Mouse (Mus musculus) limb, embryonic 10.5 days (tissue): ENCODE results near the gene Rd3. TPM values are rescaled to one million over a fixed set of nuclear protein-coding genes. Genes with fewer than 3 reads are reported as not detected.
A peak's percentile ranks its signal among the peaks of the same experiment; 100 is the strongest.

Experiments used
- DNase-seq: peaks from one replicate; pipeline ENCODE4 v3.0.0-alpha.2; 2017; ENCODE audit warnings: low spot score
- H3K27ac ChIP-seq: fragments of 300-500 bp; sonication (generic); 2 replicates; pipeline ENCODE4 v1.5.1; 2016; ENCODE audit warnings: mild to moderate bottlenecking
- H3K27me3 ChIP-seq: fragments of 300-500 bp; sonication (generic); 2 replicates; pipeline ENCODE4 v1.6.1; 2016; ENCODE audit warnings: low read depth, mild to moderate bottlenecking; ENCODE audit not compliant: poor library complexity, severe bottlenecking
- H3K36me3 ChIP-seq: fragments of 300-500 bp; sonication (generic); 2 replicates; pipeline ENCODE4 v1.6.1; 2016; ENCODE audit warnings: mild to moderate bottlenecking, moderate library complexity
- H3K4me1 ChIP-seq: fragments of 300-500 bp; sonication (generic); 2 replicates; pipeline ENCODE4 v1.6.1; 2016
- H3K4me3 ChIP-seq: fragments of 300-500 bp; sonication (generic); 2 replicates; pipeline ENCODE4 v1.5.1; 2016; ENCODE audit warnings: mild to moderate bottlenecking, moderate library complexity
- H3K9me3 ChIP-seq: fragments of 300-500 bp; sonication (generic); replicated peaks from 2 replicates; pipeline ENCODE4 v1.6.1; 2016; ENCODE audit warnings: mild to moderate bottlenecking
- WGBS: fragments of 180-500 bp; shearing (Covaris S2); methylation state at CpG from one replicate; pipeline ENCODE4 v1.1.7; 2016; 5-methylcytosine and 5-hydroxymethylcytosine counted together
- polyA plus RNA-seq: library from polyadenylated mRNA; unstranded; fragments of >200 nt; fragmentation: Nextera tagmentation; extraction: Ambion mirVana; gene quantifications from 2 replicates; pipeline ENCODE4 v1.2.1, GENCODE M21; 2016

Gene Rd3
- polyA plus RNA-seq, 1 experiment from 2014 or later, result 0.06 TPM

DNA sequence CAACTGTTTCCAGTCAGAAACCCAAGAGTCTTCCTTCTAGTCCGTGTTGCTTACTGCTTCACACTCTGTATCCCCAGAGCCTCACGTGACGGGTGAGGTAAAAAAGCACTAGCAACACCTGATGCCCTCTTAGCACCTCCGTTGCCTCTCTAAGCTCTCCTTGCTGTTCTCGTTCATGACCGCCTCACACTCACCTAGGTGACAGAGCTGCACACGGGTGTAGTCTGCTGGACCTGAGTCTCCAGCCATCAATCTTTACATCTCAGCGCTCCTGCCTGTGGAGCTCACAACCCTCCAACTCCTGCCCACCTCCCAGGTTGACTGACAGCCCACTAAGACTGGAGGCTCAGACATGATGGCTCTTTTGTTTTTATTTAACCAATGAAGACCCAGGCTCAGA lies 29.4 kb upstream of the Rd3 start:
- no peak overlapping the region for H3K27ac ChIP-seq
- H3K4me1 ChIP-seq, result 0 out of 2 replicates have a peak, but pooled peaks cover 4% of the 10 kb centered on the region
- H3K4me3 ChIP-seq, result no peak overlapping the region
- DNase-seq, result no peak
- no peaks in the 10 kb centered on the region for H3K27me3 ChIP-seq
- no peaks in the 10 kb centered on the region for H3K36me3 ChIP-seq
- 85% methylated on average over 8 of the region's 8 CpGs for WGBS
- no peaks in the 10 kb centered on the region for H3K9me3 ChIP-seq

DNA sequence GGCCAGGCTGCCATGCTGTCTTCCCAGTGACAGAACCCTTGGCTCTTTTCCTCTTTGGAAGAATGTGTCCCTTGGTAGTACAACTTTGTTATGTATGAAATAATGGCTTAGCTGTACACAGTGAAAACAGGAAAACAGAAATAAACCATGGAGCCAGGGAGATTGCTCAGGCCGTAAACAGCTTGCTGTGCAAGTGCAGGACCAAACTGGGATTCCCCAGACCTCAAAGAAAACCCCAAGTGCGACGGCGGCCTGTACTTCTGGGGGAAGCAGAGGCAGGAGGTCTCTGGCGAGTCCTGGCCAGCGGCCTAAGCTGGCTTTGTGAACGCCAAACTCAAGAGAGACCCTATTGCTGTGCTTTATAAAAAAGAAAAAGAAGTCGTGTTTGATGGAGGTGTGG lies 28.6 kb upstream of the Rd3 start:
- Histone ChIP-seq H3K4me1 (0 out of 2 replicates have a peak, but pooled peaks cover 4% of the 10 kb centered on the region), H3K4me3 (no peak overlapping the region), H3K9me3 (no peaks in the 10 kb centered on the region), H3K27me3 (no peaks in the 10 kb centered on the region), H3K27ac (no peak overlapping the region), H3K36me3 (no peaks in the 10 kb centered on the region)
- no peak for DNase-seq
- 78% methylated on average over 8 of the region's 8 CpGs for WGBS

GRCm38 (mm10) chr1:191950611-191951010 lies 26.6 kb upstream of the Rd3 start:
- no peaks in the 10 kb centered on the region for H3K27me3 ChIP-seq
- peaks cover 7% of the 10 kb centered on the region; the same call in 1 of the 2 replicates for H3K4me1 ChIP-seq
- H3K27ac ChIP-seq, result no peak overlapping the region
- 73% methylated on average over 2 of the region's 2 CpGs for WGBS
- no peaks in the 10 kb centered on the region for H3K9me3 ChIP-seq
- H3K4me3 ChIP-seq, result no peak overlapping the region
- no peaks in the 10 kb centered on the region for H3K36me3 ChIP-seq
- no peak for DNase-seq

DNA sequence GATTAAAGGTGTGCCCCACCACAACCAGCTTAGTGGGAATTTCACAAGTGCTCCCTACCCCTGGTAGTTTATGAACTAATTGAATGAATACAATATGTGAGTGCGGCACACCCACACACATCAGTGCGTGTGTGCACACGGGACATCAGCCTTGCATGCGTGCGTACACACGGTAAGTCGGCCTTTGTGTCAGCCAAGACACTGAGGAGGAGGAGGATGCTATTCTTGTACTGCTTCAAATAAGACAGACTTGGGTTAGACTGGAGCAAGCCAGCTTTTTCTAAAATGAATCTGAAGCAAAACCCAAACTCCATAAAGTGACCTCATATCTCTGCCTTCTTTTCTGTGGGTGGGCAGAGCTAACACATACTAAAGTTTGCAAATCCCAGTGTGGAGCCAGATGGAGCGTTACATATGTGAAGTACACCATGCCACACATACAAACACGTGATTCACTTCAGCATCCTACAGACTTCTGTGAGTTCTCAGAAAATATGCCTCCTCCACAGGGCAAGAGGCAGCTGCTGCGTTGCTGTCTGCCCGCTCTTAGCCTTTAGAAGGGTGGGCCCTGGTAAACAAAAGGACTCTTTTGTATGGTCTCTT lies 24.3 kb upstream of the Rd3 start:
- H3K36me3 ChIP-seq, result no peaks in the 10 kb centered on the region
- H3K4me3 ChIP-seq, result no peak overlapping the region
- no peaks in the 10 kb centered on the region for H3K9me3 ChIP-seq
- no peak for DNase-seq
- H3K27me3 ChIP-seq, result no peaks in the 10 kb centered on the region
- WGBS, result 93% methylated on average over 11 of the region's 11 CpGs
- peaks cover 10% of the 10 kb centered on the region; the same call in 1 of the 2 replicates for H3K4me1 ChIP-seq
- H3K27ac ChIP-seq, result no peak overlapping the region

GRCm38 (mm10) chr1:191955101-191955500 lies 22.1 kb upstream of the Rd3 start:
- 73% methylated on average over 3 of the region's 3 CpGs for WGBS
- H3K4me1 ChIP-seq, result peaks cover 10% of the 10 kb centered on the region; the same call in 1 of the 2 replicates
- H3K36me3 ChIP-seq, result no peaks in the 10 kb centered on the region
- H3K9me3 ChIP-seq, result no peaks in the 10 kb centered on the region
- H3K27ac ChIP-seq, result peak overlapping the region; percentile 20; the same call in 1 of the 2 replicates
- H3K27me3 ChIP-seq, result no peaks in the 10 kb centered on the region
- no peak overlapping the region for H3K4me3 ChIP-seq
- no peak for DNase-seq

DNA sequence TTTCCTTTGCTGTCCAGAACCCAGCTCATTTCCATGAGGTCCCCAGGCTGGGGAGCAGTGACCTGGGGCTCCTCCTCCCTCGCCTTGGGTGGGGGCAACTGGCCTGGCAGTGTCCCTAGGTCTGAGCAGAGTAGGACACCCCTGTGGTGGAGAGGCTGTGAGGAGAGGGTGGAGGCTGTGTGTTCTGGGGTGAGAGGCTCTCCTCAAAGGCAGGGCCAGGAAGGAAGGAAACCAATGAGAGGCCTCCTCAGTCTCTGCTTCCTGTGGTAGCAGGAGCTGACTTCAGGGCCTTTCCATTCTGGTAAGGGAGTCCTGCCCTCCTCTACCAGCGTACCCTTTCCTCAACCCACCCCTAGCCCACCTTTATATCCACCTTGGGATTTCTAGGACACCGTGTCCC lies 20.9 kb upstream of the Rd3 start:
- Histone ChIP-seq H3K36me3 (no peaks in the 10 kb centered on the region), H3K4me3 (no peak overlapping the region), H3K27ac (peak overlapping the region; percentile 61), H3K4me1 (peaks cover 10% of the 10 kb centered on the region; the same call in 1 of the 2 replicates), H3K9me3 (no peaks in the 10 kb centered on the region), H3K27me3 (no peaks in the 10 kb centered on the region)
- no peak for DNase-seq
- WGBS, result 73% methylated on average over 3 of the region's 3 CpGs

- 93% methylated on average over 2 of the region's 2 CpGs for WGBS
Measured at GRCm38 (mm10) chr1:191956871-191957270, 20.3 kb upstream of the Rd3 start.

GRCm38 (mm10) chr1:191957321-191957720 lies 19.8 kb upstream of the Rd3 start:
- Histone ChIP-seq H3K4me1 (peaks cover 10% of the 10 kb centered on the region; the same call in 1 of the 2 replicates), H3K27ac (no peak overlapping the region), H3K27me3 (no peaks in the 10 kb centered on the region), H3K9me3 (no peaks in the 10 kb centered on the region), H3K36me3 (no peaks in the 10 kb centered on the region), H3K4me3 (no peak overlapping the region)
- no peak for DNase-seq
- 95% methylated on average over 2 of the region's 3 CpGs for WGBS

More at GRCm38 (mm10) chr1:191956871-191957270, 20.3 kb upstream of the Rd3 start:
- H3K9me3 ChIP-seq, result no peaks in the 10 kb centered on the region
- no peak overlapping the region for H3K4me3 ChIP-seq
- no peaks in the 10 kb centered on the region for H3K27me3 ChIP-seq
- H3K36me3 ChIP-seq, result no peaks in the 10 kb centered on the region
- H3K27ac ChIP-seq, result peak overlapping the region; percentile 61; the same call in 1 of the 2 replicates
- H3K4me1 ChIP-seq, result peaks cover 10% of the 10 kb centered on the region; the same call in 1 of the 2 replicates
- no peak for DNase-seq

DNA sequence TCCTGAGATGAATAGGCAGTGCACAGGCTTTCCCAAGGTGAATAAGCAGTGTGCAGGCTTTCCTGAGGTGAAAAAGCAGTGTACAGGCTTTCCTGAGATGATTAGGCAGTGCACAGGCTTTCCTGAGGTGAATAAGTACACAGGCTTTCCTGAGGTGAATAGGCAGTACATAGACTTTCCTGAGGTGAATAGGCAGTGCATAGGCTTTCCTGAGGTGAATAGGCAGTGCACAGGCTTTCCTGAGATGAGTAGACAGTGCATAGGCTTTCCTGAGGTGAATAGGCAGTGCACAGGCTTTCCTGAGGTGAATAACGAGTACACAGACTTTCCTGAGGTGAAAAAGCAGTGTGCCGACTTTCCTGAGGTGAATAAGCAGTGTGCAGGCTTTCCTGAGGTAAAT lies 16.2 kb upstream of the Rd3 start:
- Histone ChIP-seq H3K27me3 (no peaks in the 10 kb centered on the region), H3K27ac (no peak overlapping the region), H3K4me3 (no peak overlapping the region), H3K36me3 (no peaks in the 10 kb centered on the region), H3K9me3 (no peaks in the 10 kb centered on the region), H3K4me1 (peaks cover 19% of the 10 kb centered on the region)
- no peak for DNase-seq
- 71% methylated on average over 2 of the region's 2 CpGs for WGBS

GRCm38 (mm10) chr1:191963413-191963812 lies 13.8 kb upstream of the Rd3 start:
- no peak overlapping the region for H3K4me3 ChIP-seq
- no peak for DNase-seq
- H3K4me1 ChIP-seq, result peaks cover 12% of the 10 kb centered on the region
- 81% methylated on average over 3 of the region's 3 CpGs for WGBS
- no peak overlapping the region for H3K27ac ChIP-seq
- no peaks in the 10 kb centered on the region for H3K9me3 ChIP-seq
- no peaks in the 10 kb centered on the region for H3K36me3 ChIP-seq
- H3K27me3 ChIP-seq, result no peaks in the 10 kb centered on the region

DNA sequence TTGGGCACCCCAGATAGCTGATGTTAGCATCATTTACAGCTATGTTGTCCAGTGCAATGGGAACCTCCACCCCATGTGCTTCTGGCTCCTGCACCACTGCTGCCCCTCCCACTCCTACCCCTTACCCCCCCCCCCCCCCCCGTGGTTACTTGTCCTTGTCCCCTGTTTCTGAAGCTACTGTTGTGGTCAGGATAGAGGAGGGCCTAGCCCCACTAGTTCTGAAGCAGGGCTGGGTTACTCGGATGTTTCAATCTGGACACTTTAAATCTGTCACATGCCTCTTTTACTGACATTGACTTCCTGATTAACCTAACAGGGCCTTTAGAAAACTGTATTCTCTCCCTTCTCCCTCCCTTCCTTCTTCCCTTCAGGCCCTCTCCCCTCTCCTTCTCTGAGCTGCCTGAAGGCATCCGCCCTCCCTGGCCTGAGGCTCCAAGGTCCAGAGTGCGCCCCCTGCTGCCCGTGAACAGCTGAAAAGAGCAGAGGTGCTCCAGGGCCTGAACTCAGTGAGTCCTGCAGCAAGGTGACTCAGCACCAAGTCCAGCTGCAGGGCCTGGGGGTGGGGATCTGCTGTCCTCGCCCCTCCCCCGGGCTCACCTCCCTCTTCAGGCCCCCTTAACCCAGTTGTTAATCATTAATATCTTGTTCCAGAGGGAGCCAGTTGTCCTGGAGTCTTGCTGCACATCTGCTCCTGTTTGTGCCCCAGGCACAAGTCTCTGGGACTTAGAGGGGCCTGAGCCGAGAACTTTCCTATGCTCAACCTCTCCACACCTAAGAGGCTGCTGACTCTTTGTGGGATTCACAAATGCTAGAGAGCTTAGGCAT lies 13.0 kb upstream of the Rd3 start:
- Histone ChIP-seq H3K27ac (no peak overlapping the region), H3K4me1 (peaks cover 12% of the 10 kb centered on the region), H3K9me3 (no peaks in the 10 kb centered on the region), H3K36me3 (no peaks in the 10 kb centered on the region), H3K27me3 (no peaks in the 10 kb centered on the region), H3K4me3 (no peak overlapping the region)
- 20% methylated on average over 8 of the region's 8 CpGs for WGBS
- peak; percentile 85 for DNase-seq

DNA sequence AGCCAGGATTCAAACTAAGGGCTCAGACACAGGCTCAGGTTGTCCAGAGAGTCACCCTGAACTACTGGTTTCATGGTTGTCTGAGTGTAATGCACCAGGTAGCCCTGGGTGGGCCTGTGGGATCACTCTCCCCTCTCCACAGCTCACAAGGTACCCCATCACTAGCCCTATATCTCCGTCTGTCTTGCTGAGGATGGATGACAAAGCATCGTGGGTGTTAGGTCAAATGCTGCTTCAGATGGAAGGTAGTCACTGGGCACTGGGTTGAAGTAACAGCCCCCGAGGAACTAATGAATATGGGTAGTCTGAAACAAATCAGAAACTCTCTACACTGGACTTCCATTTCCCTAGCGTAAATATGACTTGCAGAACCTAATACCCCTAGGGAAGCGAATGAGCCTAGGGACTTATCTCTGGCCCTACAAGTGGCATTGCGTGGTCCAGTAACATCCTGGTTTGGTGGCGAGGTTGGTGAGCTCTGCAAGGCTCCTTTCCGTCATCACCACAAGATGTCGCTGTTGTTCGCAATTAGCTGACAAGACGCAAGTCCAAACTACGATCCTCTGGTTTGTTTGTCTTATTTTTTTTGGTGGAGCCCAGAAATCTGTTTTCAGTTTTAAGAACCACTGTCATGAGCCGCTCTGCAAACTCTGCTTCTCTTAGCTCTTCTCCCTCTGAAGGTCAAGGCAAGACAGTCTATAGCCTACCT lies 12.2 kb upstream of the Rd3 start:
- no peaks in the 10 kb centered on the region for H3K27me3 ChIP-seq
- peak; percentile 83 for DNase-seq
- 21% methylated on average over 13 of the region's 13 CpGs for WGBS
- H3K27ac ChIP-seq, result no peak overlapping the region
- H3K9me3 ChIP-seq, result no peaks in the 10 kb centered on the region
- no peak overlapping the region for H3K4me3 ChIP-seq
- H3K4me1 ChIP-seq, result peaks cover 12% of the 10 kb centered on the region
- H3K36me3 ChIP-seq, result no peaks in the 10 kb centered on the region

GRCm38 (mm10) chr1:191969939-191970338 lies 7.2 kb upstream of the Rd3 start:
- no peaks in the 10 kb centered on the region for H3K27me3 ChIP-seq
- no peak for DNase-seq
- 73% methylated on average over 5 of the region's 5 CpGs for WGBS

More at GRCm38 (mm10) chr1:191969939-191970338, 7.2 kb upstream of the Rd3 start:
- Histone ChIP-seq H3K4me3 (no peak overlapping the region), H3K9me3 (no peaks in the 10 kb centered on the region), H3K4me1 (0 out of 2 replicates have a peak, but pooled peaks cover 2% of the 10 kb centered on the region), H3K27ac (no peak overlapping the region), H3K36me3 (no peaks in the 10 kb centered on the region)
